Mouse (Mus musculus) heart, embryonic 16.5 days (tissue): ENCODE data around the gene Fam172a. TPM values are rescaled to one million over a fixed set of nuclear protein-coding genes. Genes with fewer than 3 reads are reported as not detected.

Experiments
- ATAC-seq: fragments of 200-750 bp; cut with Nextera tagmentation; replicated peaks from 2 replicates; pipeline ENCODE4 v1.8.0; 2017; ENCODE audit warnings: moderate number of reproducible peaks; ENCODE audit not compliant: insufficient read depth, low FRiP score; ENCODE audit errors: extremely low read depth
- H3K27ac ChIP-seq: fragments of 300-500 bp; sonication (generic); 2 replicates; pipeline ENCODE4 v1.5.1; 2014; ENCODE audit warnings: mild to moderate bottlenecking, low read length, control low read depth, moderate library complexity
- H3K27me3 ChIP-seq: fragments of 300-500 bp; sonication (generic); 2 replicates; pipeline ENCODE4 v1.6.1; 2014; ENCODE audit warnings: low read length, mixed read lengths; ENCODE audit not compliant: control insufficient read depth, insufficient read depth
- H3K36me3 ChIP-seq: fragments of 300-500 bp; sonication (generic); 2 replicates; pipeline ENCODE4 v1.6.1; 2014; ENCODE audit not compliant: control insufficient read depth, insufficient read depth
- H3K4me1 ChIP-seq: fragments of 300-500 bp; sonication (generic); 2 replicates; pipeline ENCODE4 v1.6.1; 2014; ENCODE audit warnings: low read length, mixed read lengths; ENCODE audit not compliant: control insufficient read depth, insufficient read depth
- H3K4me2 ChIP-seq: fragments of 300-500 bp; sonication (generic); 2 replicates; pipeline ENCODE4 v1.6.1; 2014; ENCODE audit warnings: low read depth, mild to moderate bottlenecking, control low read depth, low read length
- H3K4me3 ChIP-seq: fragments of 300-500 bp; sonication (generic); 2 replicates; pipeline ENCODE4 v1.5.1; 2014; ENCODE audit warnings: mild to moderate bottlenecking, control low read depth, low read length
- H3K9ac ChIP-seq: fragments of 300-500 bp; sonication (generic); 2 replicates; pipeline ENCODE4 v1.6.1; 2014; ENCODE audit warnings: low read length, control low read depth
- H3K9me3 ChIP-seq: fragments of 300-500 bp; sonication (generic); replicated peaks from 2 replicates; pipeline ENCODE4 v1.6.1; 2016; ENCODE audit warnings: low read length; ENCODE audit not compliant: control insufficient read depth
- WGBS: fragments of 180-500 bp; shearing (Covaris S2); extraction: QIAGEN DNeasy Blood & Tissue Kit; methylation state at CpG from one replicate; pipeline ENCODE4 v1.1.7; 2014; 5-methylcytosine and 5-hydroxymethylcytosine counted together
- polyA plus RNA-seq: library from polyadenylated mRNA; unstranded; fragments of >200 nt; fragmentation: Nextera tagmentation; extraction: Ambion mirVana; gene quantifications from 2 replicates; pipeline ENCODE4 v1.2.1, GENCODE M21; 2015

The Fam172a gene
- polyA plus RNA-seq, 1 experiment from 2014 or later = 21.0 TPM

DNA sequence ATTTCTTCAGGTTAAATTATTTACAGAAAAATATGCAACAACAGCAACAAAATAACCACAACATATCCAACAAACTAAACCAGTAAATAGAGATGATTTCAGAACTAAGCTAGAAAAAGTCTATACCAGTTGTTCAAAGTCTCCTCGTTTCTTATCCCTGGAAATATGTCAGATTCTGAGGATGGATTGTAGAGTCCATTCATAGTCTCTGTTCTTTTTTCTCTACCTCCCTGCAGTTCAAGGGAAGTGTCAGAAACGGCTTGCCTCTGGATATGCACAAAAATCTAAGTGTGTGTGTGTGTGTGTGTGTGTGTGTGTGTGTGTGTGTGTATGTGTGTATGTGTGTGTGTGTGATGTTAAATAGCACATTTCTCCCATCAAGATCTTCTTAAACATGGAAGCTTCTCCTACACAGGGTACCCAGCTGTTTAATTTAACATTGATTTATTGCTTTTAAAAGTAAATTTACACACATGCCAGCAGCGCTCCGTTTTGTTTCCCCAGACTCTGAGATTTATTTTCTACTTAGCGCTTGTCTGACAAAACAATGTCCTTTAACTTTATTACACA is 475.6 kb downstream of the Fam172a start:
- WGBS = 18% methylated on average over 5 of the region's 5 CpGs

DNA sequence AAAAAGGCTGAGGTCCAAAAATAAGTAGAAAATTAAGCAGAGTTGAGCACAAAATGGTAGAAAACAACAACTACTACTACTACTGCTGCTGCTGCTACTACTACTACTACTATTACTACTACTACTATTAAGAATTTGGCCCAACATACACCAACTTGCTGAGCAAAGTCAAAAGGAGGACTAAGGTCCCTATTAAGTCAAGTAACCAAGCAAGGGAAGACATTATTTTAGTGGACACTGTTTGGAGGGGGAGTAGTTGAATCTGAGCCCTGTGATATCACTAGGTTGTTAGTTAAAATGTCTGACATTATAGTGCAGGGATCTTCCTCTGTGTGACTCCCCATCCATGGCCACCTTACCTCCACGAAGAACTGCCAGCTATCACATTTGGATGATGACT is 476.2 kb downstream of the Fam172a start:
- 3% methylated on average over 1 of the region's 1 CpGs for WGBS
- Histone ChIP-seq H3K4me2 (no peak overlapping the region), H3K27me3 (peaks cover 73% of the 10 kb centered on the region), H3K4me3 (no peak overlapping the region), H3K27ac (no peak overlapping the region), H3K4me1 (peaks cover 5% of the 10 kb centered on the region; the same call in 1 of the 2 replicates), H3K9ac (no peak overlapping the region), H3K9me3 (no peaks in the 10 kb centered on the region), H3K36me3 (no peaks in the 10 kb centered on the region)
- no peak for ATAC-seq

More for the DNA sequence above, 475.6 kb downstream of the Fam172a start:
- H3K9ac ChIP-seq = no peak overlapping the region
- H3K4me3 ChIP-seq = no peak overlapping the region
- H3K36me3 ChIP-seq = no peaks in the 10 kb centered on the region
- ATAC-seq = no peak
- no peaks in the 10 kb centered on the region for H3K9me3 ChIP-seq
- H3K4me1 ChIP-seq = peaks cover 5% of the 10 kb centered on the region; the same call in 1 of the 2 replicates
- H3K4me2 ChIP-seq = no peak overlapping the region
- peaks cover 73% of the 10 kb centered on the region for H3K27me3 ChIP-seq
- no peak overlapping the region for H3K27ac ChIP-seq

DNA sequence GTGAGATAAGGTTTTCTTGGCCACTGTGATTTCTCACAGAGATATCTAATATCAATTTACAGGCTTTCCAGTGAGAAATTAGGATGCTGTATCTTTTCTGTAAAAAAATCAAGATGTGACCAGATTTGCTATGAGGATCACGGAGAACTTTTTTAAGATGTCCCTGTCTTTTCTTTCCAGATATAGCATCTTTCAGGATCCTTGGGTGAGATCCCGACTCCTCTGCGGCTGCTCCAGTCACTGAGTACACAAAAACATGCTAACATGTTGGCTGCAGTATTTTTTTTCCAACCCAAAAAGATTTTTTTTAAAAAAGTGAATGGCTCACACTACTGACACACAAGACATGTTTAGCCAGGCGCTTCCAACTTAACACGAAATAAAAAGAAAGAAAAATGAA is 476.9 kb downstream of the Fam172a start:
- Histone ChIP-seq H3K9me3 (no peaks in the 10 kb centered on the region), H3K4me3 (no peak overlapping the region), H3K4me2 (no peak overlapping the region), H3K4me1 (peaks cover 5% of the 10 kb centered on the region; the same call in 1 of the 2 replicates), H3K9ac (no peak overlapping the region), H3K36me3 (no peaks in the 10 kb centered on the region), H3K27ac (no peak overlapping the region), H3K27me3 (peaks cover 72% of the 10 kb centered on the region)
- WGBS = 19% methylated on average over 5 of the region's 5 CpGs
- ATAC-seq = no peak

DNA sequence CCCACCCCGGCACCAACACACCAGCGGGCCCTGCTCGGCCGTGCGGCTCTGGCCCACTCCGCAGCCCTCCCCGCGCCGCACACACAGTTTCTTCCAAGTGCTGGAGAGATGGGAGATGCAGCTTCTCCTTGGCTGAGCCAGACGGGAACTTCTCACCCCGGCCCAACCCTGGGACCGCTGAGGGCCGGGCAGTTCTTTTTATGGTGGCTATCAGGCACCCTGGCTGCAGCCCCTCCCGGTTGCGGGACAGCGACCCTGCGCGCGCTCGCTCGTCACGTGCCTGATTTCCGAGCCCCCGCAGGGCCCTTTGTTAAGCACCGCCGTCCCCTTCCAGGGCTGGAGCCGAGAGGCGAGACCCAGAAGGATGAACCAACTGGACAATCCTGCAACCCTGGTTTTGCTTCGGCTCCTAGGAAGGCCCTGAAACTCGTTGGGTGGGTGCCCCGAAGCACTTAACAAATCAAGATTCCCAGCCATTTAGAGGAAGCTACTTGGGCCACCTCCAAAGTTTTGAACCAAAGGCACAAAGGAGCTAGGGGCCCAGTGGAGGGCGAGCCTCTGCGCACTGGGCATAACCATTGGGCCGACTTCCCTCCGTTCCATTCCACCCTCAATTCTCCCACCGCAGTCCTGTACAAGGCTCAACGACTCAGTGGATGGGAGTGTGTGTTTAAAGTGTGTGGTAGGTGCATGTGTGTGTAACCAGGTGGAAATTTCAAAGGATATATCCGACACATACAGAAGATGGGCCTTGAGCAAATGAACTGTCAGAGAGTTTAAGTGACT is 477.7 kb downstream of the Fam172a start:
- no peak overlapping the region; the same call in 1 of the 2 replicates for H3K27ac ChIP-seq
- H3K4me2 ChIP-seq = peak overlapping the region; percentile 55
- H3K4me1 ChIP-seq = peaks cover 5% of the 10 kb centered on the region; the same call in 1 of the 2 replicates
- H3K36me3 ChIP-seq = no peaks in the 10 kb centered on the region
- peak overlapping the region; percentile 35 for H3K4me3 ChIP-seq
- 6% methylated on average over 38 of the region's 38 CpGs for WGBS
- H3K9ac ChIP-seq = no peak overlapping the region
- ATAC-seq = peak; percentile 32; the same call in 1 of the 2 replicates
- H3K9me3 ChIP-seq = no peaks in the 10 kb centered on the region
- peaks cover 73% of the 10 kb centered on the region for H3K27me3 ChIP-seq

DNA sequence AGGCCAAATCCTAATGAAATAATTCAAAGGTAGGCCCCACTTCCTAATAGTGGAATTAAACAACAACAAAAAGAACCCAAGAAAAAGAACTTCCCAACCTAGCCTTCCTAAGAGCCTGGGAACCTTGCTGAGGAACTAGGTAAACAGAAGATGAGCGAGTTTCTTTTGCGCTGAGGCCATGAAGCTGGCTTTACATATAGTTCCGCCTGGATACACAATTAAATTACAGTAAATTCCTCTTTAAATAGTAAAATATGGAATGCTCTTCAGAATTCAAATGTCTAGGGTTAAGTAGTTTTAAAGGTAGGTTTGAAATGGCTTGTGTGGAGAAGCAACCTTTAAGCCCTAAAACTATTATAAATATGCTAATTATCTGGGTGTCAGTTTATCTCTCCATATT is 478.4 kb downstream of the Fam172a start:
- no peak overlapping the region for H3K4me2 ChIP-seq
- H3K27me3 ChIP-seq = peaks cover 75% of the 10 kb centered on the region
- no peaks in the 10 kb centered on the region for H3K36me3 ChIP-seq
- WGBS = 50% methylated on average over 3 of the region's 3 CpGs
- H3K4me1 ChIP-seq = peaks cover 5% of the 10 kb centered on the region; the same call in 1 of the 2 replicates
- H3K9ac ChIP-seq = no peak overlapping the region
- no peak overlapping the region for H3K27ac ChIP-seq
- no peaks in the 10 kb centered on the region for H3K9me3 ChIP-seq
- no peak for ATAC-seq
- no peak overlapping the region for H3K4me3 ChIP-seq

DNA sequence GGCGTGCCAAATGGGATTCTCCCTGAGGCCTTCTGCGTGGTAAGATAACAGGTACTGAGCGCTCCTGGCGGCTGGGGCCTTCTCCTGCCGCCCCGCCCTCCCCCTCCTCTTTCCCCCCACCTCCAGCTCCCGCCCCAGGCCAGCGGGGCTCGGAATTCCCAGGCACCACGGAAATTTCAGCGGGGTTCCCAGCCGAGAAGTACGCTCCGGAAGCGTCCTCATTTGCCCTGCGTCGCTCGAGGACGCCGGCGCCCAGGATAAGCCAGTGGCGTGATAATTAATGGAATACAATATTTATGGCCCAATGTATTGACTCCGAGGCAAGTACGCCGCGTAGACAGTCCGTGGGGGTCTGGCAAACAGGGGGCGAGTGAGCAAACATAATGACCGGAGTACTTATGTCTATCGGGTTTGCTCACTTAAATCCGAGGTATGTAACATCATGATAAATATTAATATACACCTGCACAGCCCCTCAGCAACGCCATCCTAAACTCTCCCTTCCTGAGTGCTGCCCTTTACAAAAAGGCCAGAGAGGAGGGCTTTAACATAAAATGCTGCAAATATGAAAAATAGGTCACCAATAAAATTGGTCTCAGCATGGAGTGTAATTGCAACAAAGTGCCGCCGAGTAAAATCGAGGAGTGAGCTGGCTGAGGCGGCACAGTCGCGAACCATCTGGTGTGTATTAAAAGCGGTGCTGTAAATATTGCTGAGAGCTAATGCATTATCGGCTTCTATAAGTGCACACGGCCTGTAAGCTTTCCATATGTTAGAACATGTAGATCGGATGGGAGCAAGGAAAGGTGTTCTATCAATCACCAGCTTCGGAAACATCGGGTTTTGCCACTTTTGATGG is 479.5 kb downstream of the Fam172a start:
- peak overlapping the region; percentile 32 for H3K4me3 ChIP-seq
- ATAC-seq = no peak
- WGBS = 1% methylated on average over 42 of the region's 44 CpGs
- no peak overlapping the region for H3K9ac ChIP-seq
- H3K4me2 ChIP-seq = peak overlapping the region; percentile 53
- H3K4me1 ChIP-seq = peaks cover 5% of the 10 kb centered on the region; the same call in 1 of the 2 replicates
- H3K27me3 ChIP-seq = peaks cover 75% of the 10 kb centered on the region
- no peak overlapping the region for H3K27ac ChIP-seq
- no peaks in the 10 kb centered on the region for H3K36me3 ChIP-seq
- H3K9me3 ChIP-seq = no peaks in the 10 kb centered on the region

DNA sequence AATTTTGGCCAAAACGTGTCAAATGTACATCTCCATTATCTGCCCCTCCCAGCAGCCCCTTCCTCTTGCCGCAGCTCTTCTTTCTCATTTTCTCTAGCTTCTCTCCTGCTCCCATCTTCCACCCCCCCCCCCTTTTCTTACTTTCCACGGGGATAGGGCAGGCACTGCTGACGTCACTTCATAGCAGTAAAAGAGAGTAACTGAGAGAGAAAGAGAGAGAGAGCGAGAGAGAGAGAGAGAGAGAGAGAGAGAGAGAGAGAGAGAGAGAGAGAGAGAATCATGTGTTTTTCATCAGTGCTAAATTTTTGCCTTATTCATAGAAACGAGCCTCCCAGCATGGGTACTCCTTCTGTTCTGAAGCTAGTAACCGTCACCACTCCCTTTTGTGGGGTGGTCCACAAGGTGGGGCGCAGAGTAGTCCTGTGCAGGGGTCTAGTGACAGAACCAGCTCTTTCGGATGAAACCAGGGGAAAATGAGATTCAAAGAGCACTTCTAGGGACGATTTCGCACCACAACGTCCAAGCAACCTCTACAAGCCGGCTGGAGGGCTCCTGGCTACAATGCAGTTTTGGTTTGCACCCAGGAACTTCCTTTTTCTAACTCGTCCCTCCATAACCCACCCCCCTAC is 480.2 kb downstream of the Fam172a start:
- Histone ChIP-seq H3K27me3 (peaks cover 75% of the 10 kb centered on the region), H3K4me3 (peak overlapping the region; percentile 32), H3K4me1 (peaks cover 5% of the 10 kb centered on the region; the same call in 1 of the 2 replicates), H3K36me3 (no peaks in the 10 kb centered on the region), H3K27ac (no peak overlapping the region), H3K9ac (no peak overlapping the region), H3K4me2 (peak overlapping the region; percentile 23), H3K9me3 (no peaks in the 10 kb centered on the region)
- no peak for ATAC-seq
- 6% methylated on average over 14 of the region's 14 CpGs for WGBS

DNA sequence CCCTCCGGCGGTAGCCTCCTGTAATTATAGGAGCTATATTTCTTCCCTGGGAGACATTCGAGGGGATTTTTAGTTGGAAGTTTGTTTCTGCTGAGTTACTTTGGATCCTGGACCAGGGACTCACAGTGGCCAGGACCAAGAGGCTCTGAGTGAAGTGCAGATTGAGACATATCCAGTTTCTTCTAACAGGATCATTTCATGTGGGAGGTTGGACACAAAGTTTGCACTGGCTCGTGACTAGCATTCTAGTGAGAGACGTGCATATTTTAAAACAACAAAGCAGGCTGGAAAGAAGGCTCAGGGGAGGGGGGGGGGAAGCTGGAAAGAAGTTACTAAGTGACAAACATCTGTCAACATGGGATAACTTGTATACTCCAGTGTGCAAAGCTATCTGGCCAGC is 481.2 kb downstream of the Fam172a start:
- Histone ChIP-seq H3K4me2 (no peak overlapping the region), H3K9ac (no peak overlapping the region), H3K9me3 (no peaks in the 10 kb centered on the region), H3K27ac (no peak overlapping the region), H3K36me3 (no peaks in the 10 kb centered on the region), H3K4me3 (no peak overlapping the region), H3K4me1 (peaks cover 5% of the 10 kb centered on the region; the same call in 1 of the 2 replicates), H3K27me3 (peaks cover 78% of the 10 kb centered on the region)
- 20% methylated on average over 5 of the region's 5 CpGs for WGBS
- no peak for ATAC-seq
